Mouse (Mus musculus): ENCODE measurements around the gene Slc12a6. TPM values are rescaled to one million over a fixed set of nuclear protein-coding genes. Genes with fewer than 3 reads are reported as not detected.

The Slc12a6 gene
- polyA plus RNA-seq, 1 experiment from 2014 or later: 7.0 TPM

Other genes with a start within 250 kb of the Slc12a6 start
- gene Olfr1311, start 241.4 kb upstream of the Slc12a6 start, polyA plus RNA-seq (2016; fragmentation: Nextera tagmentation; extraction: Ambion mirVana): not detected in 2 replicates
- not detected in 2 replicates for gene Olfr1312, start 215.6 kb upstream of the Slc12a6 start, polyA plus RNA-seq (2016; fragmentation: Nextera tagmentation; extraction: Ambion mirVana)
- gene Olfr1313, start 188.0 kb upstream of the Slc12a6 start, polyA plus RNA-seq (2016; fragmentation: Nextera tagmentation; extraction: Ambion mirVana): not detected in 2 replicates
- not detected in 2 replicates for gene Olfr1314, start 169.0 kb upstream of the Slc12a6 start, polyA plus RNA-seq (2016; fragmentation: Nextera tagmentation; extraction: Ambion mirVana)
- not detected in 2 replicates for gene Olfr1315-ps1, start 150.4 kb upstream of the Slc12a6 start, polyA plus RNA-seq (2016; fragmentation: Nextera tagmentation; extraction: Ambion mirVana)
- not detected in 2 replicates for gene Olfr1316, start 130.8 kb upstream of the Slc12a6 start, polyA plus RNA-seq (2016; fragmentation: Nextera tagmentation; extraction: Ambion mirVana)
- gene Olfr1317, start 125.5 kb upstream of the Slc12a6 start, polyA plus RNA-seq (2016; fragmentation: Nextera tagmentation; extraction: Ambion mirVana): not detected in 2 replicates
- gene Olfr1318, start 111.6 kb upstream of the Slc12a6 start, polyA plus RNA-seq (2016; fragmentation: Nextera tagmentation; extraction: Ambion mirVana): not detected in 2 replicates
- 5.9 TPM in 2 replicates for gene Lpcat4, start 26.4 kb upstream of the Slc12a6 start, polyA plus RNA-seq (2016; fragmentation: Nextera tagmentation; extraction: Ambion mirVana)
- gene Nutm1, start 6.5 kb upstream of the Slc12a6 start, polyA plus RNA-seq (2016; fragmentation: Nextera tagmentation; extraction: Ambion mirVana): not detected in 2 replicates
- 211 and 213 TPM in 2 replicates for gene Nop10, start 3.9 kb upstream of the Slc12a6 start, polyA plus RNA-seq (2016; fragmentation: Nextera tagmentation; extraction: Ambion mirVana)
- not detected in 2 replicates for gene Gm21985, start 489 bp downstream of the Slc12a6 start, polyA plus RNA-seq (2016; fragmentation: Nextera tagmentation; extraction: Ambion mirVana)
- 50.6 and 53.4 TPM in 2 replicates for gene Emc4, start 102.2 kb downstream of the Slc12a6 start, polyA plus RNA-seq (2016; fragmentation: Nextera tagmentation; extraction: Ambion mirVana)
- gene Katnbl1, start 113.4 kb downstream of the Slc12a6 start, polyA plus RNA-seq (2016; fragmentation: Nextera tagmentation; extraction: Ambion mirVana): 25.9 and 29.1 TPM in 2 replicates
- gene Emc7, start 189.2 kb downstream of the Slc12a6 start, polyA plus RNA-seq (2016; fragmentation: Nextera tagmentation; extraction: Ambion mirVana): 15.3 and 16.1 TPM in 2 replicates
- gene Chrm5, start 214.9 kb downstream of the Slc12a6 start, polyA plus RNA-seq (2016; fragmentation: Nextera tagmentation; extraction: Ambion mirVana): not detected in 2 replicates
- 14.2 TPM in 2 replicates for gene Aven, start 227.1 kb downstream of the Slc12a6 start, polyA plus RNA-seq (2016; fragmentation: Nextera tagmentation; extraction: Ambion mirVana)